Mouse (Mus musculus): ENCODE measurements around the gene Elmod3.

GRCm38 (mm10) chr6:72550503-72551100, 47.6 kb downstream of the Elmod3 start:
- TF ChIP-seq EP300 (IDR thresholded peaks at IDR 0.05; ENCODE audit: insufficient read depth, low read depth, low read length) (no peak), POLR2A (IDR thresholded peaks at IDR 0.05; ENCODE audit: insufficient read depth, low read length) (no peak), CTCF (IDR thresholded peaks at IDR 0.05; ENCODE audit: low read depth, low read length) (no peak)

Data from ES-Bruce4 (cell line).